Mouse (Mus musculus): ENCODE measurements at regions not wholly inside any gene's neighbourhood (a gene's known extent, or its start where the extent isn't known, plus 50 kb on each side); places are given as distances from the start of the nearest gene placed in this dataset.
A peak's percentile ranks its signal among the peaks of the same experiment; 100 is the strongest.

- no peak for DNase-seq
Observed at GRCm38 (mm10) chr12:106764516-106764915, 723.9 kb upstream of the 3110018I06Rik start.

DNA sequence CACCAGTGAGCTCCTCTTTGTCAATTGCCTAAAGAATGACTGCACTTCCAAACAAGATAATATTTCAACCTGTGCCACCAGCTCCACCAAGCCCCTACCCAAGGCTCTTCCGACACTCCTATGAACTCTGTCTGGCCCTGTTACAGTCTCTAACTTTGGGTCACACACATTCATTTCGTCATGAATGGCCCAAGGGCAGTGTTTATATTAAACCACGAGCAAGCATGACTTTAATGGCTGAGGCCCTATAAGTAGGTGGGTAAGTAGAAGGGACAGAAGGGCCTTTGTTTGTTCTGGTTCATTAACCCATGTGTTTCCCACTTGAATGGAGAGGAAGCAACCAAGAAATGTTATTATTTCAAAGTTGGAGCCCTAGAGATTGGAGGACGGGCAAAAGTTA is 714.9 kb upstream of the 3110018I06Rik start:
- no peak for DNase-seq

- DNase-seq = no peak
Observed at GRCm38 (mm10) chr12:106796596-106796995, 691.8 kb upstream of the 3110018I06Rik start.

DNA sequence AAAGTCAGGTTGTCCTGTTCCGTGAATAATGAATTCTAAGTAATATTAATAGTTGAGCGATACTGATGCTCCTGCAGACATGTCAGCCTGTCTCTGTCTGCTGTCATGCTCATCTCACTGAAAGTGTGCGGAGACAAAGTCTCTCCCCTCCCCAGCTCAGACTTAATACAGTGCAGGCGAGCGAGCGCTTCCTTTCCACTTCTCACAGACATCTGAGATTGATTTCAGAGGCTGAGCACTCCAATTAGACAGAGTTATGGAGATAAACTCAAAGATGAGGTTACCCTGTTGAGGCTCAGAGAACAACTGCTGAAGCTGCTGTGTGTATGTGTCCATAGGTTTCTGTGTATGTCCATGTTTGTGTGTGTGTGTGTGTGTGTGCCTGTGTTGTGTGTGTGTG is 668.7 kb upstream of the 3110018I06Rik start:
- DNase-seq = no peak

GRCm38 (mm10) chr12:106822311-106822710 is 666.1 kb upstream of the 3110018I06Rik start:
- DNase-seq = no peak

GRCm38 (mm10) chr12:106828542-106828941 is 659.9 kb upstream of the 3110018I06Rik start:
- DNase-seq = no peak

DNA sequence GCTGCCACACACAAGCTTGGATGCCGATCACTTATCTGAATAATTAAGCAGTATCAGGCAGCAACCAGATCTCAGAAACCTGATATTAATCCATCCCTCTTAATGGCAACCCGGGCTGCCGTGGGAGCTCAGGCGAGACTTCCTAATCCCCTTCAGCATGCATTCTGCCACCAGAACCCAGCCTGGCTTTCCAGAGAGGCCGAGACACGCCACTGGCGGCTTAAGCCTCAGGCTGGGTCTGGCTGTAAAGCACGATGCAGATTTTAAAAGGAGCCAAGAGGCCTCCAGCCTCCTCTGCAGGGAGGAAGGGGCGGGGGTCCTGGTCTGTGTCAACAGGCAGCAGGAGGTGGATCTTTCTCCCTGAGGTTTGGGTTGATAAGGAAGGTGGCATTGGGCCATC is 659.1 kb upstream of the 3110018I06Rik start:
- DNase-seq = no peak

DNA sequence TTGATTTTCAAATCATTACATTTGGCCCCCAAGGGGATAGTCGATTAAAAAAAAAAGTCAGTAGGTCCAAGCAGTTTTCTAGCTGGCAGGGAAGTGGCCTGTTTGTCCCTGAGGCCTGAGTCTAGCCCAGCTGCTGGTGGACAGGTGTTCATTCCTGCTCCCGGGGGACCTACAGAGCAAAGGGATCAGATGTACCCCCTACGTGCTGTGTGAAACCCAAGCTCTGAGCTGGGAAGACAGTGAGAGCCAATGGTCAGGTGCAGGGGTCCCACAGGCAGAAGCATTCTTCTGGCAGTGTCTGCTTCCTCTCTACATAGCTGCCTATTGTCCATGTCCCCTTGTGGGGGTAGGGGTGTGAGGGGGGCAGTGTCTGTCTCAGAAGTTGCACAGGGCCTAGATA is 653.2 kb upstream of the 3110018I06Rik start:
- no peak for DNase-seq

DNA sequence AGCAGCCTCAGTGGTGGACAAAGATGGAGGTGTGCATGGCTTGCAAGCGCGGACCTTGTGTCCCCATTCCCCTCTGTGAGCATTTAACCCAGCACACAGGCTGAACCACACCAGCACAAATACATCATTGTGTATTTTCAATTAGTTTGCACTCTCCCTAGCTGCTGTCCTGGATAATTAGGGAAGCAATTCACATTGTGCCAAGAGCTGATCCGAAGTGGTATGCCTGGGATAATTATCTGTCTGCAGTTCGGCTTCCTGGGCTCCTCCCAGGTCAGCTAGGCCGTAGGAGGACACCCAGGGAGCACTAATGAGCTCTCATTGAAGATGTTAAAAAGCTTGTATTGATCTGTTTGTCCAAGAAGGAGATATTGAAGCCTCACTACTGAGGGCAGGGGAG is 648.8 kb upstream of the 3110018I06Rik start:
- DNase-seq = no peak

GRCm38 (mm10) chr12:106840150-106840651 is 648.2 kb upstream of the 3110018I06Rik start:
- DNase-seq = no peak

DNA sequence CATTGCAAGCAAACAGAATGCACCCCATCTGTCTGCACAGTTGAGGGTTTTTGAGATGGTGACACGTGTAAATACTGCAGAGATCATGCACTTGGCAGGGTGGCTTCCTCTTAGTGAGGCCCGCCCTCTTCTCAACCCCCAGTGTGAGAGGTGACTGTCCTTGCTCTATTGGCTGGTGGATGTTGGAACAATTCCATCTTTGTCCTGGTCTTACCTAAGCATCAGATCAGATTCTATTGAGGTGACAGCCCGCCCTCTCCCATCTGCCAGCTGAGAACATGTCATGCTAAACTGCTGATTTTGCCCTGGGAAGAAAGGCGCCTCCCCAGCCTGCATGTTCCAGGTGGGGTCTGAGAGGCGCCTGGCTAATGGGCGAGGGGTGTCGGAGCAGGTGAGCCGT is 646.4 kb upstream of the 3110018I06Rik start:
- DNase-seq = no peak

DNA sequence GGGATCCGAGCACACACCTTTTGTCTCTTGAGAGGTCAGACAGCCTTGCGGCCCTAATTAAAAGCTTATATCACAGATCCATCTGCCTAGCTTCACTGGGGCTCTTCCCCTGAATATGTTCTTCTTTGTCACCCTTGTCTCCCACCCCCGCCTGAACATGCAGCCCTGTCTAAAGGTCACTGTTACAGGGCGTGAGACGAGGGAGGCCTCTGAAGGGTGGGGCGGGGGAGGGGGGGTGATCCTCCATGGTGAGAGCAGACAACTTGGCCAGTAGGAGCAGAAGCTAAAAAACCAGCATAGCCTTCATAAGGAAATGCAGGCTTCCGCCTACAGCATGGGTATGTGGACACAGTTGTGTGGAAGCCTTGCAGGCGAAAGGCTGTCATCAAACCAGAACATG is 646.0 kb upstream of the 3110018I06Rik start:
- DNase-seq = no peak

DNA sequence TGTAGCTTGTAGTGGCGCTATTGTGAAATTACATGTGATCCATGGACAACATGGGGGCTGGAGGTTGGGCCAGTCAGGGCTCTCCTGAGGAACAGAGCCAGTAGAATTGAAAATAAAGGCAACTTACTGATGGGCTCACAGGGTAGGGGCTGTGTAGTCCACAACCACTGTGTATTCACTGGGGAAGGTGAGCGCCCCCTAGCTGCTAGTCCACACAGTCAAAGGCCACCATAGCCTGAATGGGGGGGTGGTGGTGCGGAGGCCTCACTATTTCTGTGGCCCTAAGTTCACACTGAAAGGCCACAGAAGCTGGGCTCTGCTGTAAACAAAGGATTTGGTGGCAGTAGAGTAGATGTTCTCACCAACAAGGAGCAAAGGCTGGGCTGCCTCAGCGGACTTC is 636.8 kb upstream of the 3110018I06Rik start:
- DNase-seq = no peak

DNA sequence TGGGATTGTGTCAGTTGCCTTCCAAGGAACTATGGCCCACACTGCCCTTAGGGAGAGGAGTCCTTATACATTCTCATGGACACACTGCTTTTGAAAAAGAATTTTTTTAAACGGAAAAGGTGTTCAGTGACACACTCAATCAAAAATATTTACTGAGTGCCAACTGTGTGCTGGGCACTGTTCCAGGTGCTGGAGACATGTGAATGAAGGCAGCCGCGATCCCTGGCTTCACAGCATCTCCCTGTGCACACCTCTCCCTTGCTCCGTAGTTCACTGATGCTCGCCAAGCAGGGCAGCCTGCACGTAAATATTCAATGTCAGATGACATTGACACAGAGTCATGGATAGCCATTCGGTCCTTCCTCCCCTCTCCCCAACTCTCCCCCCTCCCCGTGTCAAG is 635.7 kb upstream of the 3110018I06Rik start:
- DNase-seq = no peak

DNA sequence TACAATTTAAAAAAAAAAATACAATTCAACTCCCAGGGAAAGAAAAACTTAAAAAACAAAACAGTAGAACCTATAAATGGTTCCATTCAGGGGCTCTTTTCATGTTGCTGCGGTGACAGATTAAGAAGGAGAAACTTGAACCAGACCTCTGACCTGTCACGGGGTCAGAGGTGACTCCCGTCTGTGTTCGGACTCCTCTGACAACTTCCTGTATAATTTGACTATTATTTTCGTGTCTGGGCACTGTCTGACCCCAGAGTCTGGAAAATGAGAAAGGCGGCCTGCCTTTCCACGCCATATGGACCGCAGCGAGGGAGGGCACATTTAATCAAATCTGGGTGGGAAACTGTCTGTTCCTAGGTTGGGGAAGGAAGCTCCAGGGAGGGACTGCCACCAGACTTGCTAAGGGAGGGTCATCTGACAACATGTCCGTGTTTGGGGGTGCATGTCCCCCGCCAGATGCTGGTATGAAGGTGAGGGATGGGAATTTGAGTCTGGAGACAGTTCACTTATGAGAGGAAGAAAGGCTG is 634.7 kb upstream of the 3110018I06Rik start:
- DNase-seq = no peak

DNA sequence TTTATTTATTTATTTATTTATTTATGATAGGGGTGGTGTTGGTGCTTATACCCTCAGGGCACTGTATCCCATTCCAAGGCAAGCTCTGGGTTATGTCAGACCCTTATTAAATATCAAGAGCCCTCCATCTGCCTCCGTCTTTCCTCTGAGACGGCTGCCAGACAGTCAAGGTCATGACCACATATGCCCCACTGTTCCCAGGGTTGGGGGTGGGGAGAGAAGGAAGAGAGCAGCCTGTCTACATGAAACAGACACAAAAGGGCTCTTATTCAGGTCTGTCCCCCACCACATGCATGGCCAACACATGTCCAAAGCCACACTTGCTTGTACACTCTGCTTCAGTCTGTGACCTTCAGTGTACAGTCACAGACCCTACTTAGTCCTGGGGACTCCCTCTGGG is 632.9 kb upstream of the 3110018I06Rik start:
- DNase-seq = no peak

DNA sequence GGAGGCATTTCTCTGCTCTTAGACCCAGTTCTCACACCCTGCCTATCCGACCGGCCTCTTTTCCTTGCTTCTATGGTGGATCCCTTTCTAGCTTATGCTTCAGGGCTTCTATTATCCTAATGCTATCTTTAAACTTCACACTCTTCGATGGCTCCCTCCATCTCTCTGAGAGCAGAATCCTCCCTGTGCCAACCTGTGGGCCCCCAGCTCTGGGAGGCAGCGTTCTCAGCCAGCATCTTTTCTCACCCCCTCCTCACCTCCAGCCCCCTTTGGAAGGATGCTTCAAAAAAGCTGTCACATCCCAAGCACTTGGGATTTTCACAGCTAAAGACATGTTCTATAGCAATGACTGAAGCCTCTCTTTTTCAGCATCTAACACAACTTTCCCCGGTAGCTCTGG is 626.8 kb upstream of the 3110018I06Rik start:
- DNase-seq = no peak

DNA sequence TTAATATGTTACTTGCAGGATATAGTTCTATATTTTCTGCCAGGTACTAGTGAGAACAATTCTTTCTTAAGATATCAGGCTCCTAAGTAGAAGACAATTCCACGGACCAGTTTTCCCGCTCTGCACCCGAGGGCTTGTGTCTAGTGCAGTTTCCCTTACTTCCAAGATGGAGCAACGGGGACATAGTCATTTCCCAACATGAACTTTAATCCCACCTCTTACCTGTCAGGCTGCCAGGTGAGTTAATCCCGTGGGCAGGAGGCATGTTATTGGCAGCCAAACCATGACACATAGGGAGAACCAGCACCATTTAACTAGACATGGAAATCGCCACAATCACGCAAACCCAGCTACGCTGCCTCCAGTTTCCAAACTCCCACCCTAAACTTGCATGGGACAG is 624.4 kb upstream of the 3110018I06Rik start:
- no peak for DNase-seq

DNA sequence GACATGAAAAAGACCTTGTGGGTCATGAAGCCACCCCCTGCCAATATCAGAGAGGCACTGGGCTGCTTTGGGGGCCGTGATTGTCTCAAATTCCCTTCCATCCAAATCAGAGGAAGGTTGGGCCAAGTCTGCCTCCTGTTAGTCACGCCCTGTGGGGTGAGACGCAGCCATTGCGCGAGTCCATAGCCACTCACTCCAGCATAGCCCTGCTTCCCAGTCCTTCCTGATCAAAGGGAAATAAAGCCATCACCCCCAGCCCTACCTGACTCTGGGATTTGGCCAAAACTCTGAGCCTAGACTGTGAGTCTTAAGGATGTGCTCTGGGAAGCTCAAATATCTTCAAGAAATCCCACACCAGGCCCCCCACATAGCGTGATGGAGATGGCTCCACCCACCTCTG is 620.4 kb upstream of the 3110018I06Rik start:
- DNase-seq = no peak

DNA sequence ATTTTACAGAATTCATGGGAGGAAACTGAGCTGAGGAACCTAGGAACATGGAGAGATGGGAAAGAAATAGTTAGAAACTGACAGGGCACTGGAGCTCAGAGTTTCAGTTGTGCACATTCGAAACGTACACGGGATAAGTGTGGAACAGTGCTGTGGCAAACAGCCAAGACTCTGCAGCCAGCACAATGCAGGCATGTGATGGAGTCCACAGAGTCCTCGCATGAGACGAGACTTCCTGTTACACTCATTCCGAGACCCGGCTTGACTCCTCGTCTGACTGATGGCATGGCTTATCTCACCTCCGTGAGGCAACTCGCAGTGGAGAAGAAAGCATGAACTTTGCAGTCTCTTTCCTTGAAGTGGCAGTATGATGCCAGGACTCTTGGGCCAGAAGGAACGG is 617.0 kb upstream of the 3110018I06Rik start:
- DNase-seq = no peak

GRCm38 (mm10) chr12:106872966-106873730 is 615.3 kb upstream of the 3110018I06Rik start:
- no peak for DNase-seq

GRCm38 (mm10) chr12:106890319-106890718 is 598.1 kb upstream of the 3110018I06Rik start:
- no peak for DNase-seq

DNA sequence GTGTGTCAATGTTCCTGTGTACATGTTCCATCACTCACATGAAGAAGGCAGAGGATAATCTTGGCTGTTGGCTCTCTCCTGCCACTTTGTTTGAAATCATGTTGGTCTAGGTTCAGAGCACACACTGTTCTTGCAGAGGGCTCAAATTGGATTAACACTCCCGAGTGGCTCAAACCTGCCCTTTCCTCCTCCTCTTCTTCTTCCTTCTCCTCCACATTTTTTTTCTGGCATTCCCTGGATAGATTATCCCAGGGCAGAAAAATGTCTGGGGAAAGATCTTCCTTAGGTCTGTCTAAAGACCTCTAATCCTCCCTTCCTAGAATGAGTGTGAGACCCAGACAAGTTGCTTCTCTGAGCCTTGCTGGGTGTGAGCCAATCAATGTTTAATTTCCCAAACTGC is 594.4 kb upstream of the 3110018I06Rik start:
- no peak for DNase-seq

GRCm38 (mm10) chr12:106904202-106904601 is 584.2 kb upstream of the 3110018I06Rik start:
- peak; percentile 5 to 11 for DNase-seq

DNA sequence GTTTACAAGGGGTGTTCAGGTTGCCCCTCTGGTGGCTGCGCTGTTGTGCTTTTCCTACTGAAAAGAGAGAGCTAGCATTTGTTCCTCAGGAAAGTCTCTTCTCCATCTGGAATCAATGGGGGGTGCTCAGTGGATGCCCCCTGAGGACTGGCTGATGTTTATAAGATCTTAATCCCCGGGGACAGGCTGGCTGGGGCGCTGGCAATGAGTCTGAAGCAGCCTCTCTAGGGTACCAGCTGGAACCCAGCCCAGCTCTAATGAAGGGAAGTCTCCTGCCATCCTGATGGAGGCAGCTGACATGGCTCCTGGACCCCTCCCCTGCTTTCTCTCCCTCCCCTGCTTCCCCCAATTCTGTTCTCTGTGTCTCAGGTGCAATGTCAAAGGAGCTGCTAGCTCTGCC is 575.6 kb upstream of the 3110018I06Rik start:
- no peak for DNase-seq

Data from kidney, adult 8-10 months (tissue).